Mouse (Mus musculus): ENCODE measurements around the gene Trpc2. TPM values are rescaled to one million over a fixed set of nuclear protein-coding genes. Genes with fewer than 3 reads are reported as not detected.
"Not testable (repeated sequence)": the region's sequence is repeated elsewhere in the genome, so short reads cannot be mapped to it uniquely, and the experiment has no call there.

Gene Trpc2
- under 1 TPM in 1 of 4 experiments, not detected in 3; 0.22 TPM for total RNA-seq (2022)

DNA sequence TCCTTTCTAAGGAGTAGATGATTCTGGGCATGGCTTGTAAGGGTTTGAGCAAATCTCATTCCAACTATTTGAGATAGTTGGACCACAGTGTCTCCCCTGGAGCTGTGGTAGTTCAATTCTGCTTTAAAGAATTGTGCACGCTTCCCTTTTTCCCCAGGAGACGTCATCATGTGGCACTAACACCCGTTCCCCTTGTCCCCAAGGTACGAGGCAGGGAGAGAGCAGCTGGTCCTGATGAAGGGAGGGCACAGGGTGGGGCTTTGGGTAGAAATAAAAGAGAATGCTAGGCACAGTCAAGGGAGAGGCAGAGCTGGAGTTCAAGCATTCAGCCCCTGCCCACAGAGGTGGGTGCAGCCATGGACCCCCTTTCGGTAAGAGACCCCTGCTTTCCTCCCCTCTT is at the start of gene Trpc2:
Gene Trpc2 (plus strand): TSS at position 301 of the 400 bp plus-strand sequence.
- DNase-seq, result no peak

DNA sequence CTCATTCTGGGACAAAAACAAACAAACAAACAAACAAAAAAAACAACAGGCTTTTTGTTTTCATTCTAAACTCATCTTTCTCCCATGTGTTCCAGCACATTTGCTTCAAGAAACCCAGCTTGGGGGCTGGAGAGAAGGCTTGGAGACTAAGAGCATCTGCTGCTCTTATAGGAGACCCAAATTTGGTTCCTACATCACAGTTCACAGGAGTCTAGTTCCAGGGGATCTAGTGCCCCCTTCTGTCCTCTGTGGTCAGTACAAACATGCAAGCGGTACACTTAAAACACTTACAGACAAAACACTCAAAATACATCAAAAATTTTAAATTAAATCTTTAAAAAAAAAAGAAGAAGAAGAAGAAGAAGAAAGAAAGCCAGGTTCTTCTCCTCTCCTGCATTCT is 48.0 kb upstream of the Trpc2 start:
- no peak for DNase-seq

DNA sequence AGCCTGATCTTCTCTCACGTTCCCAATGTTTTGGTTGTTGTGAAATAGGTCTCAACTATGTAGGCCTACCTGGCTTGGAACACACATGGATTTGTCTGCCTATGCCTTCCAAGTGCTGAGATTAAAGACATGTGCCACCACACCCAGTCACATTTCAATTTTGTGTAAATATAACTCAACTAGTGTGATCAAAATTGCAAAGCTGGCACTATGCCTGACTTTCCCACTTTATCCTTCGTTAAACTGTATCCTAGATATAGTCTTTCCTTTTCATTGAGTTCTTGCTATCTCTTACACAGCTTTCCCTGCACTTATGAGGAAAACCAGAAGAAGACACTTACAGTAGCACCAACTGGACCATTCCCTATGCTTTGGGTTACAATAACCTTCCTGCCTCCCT is 47.4 kb upstream of the Trpc2 start:
- no peak for DNase-seq

DNA sequence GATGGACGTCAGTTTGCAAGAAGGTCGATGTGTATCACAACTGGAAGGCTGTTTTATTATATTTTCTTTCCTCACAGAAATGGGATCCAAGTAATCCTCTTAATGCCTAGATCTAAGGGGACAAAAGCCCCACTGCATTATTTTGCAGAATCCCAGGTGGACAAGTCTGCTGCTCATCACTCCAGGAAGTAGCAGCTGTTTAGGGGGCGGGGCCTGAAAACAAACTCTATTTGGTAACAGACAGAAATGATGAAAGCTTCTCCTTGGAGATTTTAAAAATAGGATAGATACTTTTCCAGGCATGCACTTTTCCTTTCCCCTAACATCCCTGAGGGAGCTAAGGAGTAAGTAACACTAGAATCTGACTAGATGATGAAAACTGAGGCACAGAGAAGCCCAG is 45.6 kb upstream of the Trpc2 start:
- DNase-seq, result no peak

DNA sequence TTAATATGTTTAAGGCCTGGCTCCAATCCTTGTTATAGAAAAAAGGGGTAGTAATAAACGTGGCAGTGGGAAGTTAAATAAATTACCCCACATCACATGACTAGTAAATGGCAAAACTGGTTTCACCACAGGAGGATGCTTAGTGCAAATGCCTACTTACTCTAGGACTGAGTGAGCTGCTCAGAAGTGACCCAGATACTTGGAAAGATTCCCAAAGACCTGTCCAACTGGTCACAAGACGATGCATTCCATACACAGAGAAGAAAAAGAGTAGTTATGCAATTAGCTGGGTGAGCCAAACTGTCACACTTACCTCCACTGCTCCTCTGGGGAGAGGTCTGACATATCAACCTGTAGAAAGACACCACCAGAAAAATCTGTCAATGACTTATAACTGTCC is 40.6 kb upstream of the Trpc2 start:
- no peak for DNase-seq

DNA sequence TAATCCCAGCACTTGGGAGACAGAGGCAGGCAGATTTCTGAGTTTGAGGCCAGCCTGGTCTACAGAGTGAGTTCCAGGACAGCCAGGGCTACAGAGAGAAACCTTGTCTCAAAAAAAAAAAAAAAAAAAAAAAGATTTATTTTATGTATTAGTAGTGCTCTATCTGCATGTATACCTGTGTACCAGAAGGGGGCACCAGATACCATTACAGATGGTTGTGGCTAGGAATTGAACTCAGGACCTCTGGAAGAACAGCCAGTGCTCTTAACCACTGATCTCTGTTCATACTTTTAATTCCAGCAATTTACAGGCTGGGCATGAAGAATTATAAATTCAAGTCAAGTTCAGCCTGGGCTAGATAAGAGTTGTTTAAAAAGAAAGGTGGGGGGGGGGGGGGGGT is 34.4 kb upstream of the Trpc2 start:
- not testable (repeated sequence) for DNase-seq

DNA sequence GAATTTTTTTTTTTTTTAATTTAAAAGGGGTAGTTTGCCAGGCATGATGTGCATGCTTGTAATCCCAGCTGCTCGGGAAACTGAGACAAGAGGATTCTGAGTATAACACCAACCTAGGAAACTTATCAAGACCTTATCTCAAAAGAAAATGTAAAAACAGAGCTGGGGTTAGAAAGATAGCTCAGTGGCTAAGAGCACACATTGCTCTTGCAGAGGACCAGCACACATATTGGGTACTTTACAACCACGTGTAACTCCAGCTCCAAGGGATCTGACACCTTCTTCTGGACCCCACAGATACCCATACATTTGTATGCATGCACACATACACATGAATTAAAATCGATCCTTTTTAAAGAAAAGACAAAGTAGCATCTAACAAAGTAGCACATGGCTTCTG is 21.6 kb upstream of the Trpc2 start:
- DNase-seq, result no peak

DNA sequence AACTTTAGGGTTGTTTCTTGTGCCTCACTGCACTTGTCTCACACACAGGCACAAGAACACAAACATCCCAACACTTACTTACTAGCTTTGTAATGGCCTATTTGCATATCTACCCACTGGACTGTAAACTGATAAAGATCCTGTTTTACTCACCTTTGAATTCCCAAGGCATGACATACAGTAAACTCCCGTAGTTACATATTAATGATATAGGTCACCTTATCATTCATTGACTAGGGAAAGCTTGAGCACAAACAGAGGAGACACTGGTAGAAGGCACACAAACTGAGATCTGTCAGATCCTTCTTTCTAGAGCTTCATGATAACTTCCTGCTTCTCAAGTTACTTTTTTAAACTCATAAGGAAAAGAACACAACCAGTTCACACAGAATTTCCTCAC is 20.7 kb upstream of the Trpc2 start:
- DNase-seq, result no peak

DNA sequence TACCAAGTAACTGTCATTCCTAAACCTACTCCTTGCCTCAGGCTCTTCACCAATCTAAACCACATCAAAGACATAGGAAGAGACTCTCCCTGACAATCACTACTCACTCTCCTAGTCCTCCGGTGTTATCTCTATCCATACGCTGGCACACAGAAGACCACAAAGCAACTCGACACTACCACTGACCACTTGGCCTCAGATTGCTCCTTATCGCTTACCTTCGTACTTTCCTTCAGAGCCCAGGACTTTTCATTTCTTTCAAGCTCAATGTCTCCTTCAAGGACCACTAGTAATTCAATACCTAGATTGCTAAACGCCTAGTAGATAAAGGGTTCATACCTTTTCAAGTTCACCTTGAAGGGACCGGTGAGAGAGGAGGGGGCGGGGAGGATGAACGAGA is 19.0 kb upstream of the Trpc2 start:
- DNase-seq, result no peak

DNA sequence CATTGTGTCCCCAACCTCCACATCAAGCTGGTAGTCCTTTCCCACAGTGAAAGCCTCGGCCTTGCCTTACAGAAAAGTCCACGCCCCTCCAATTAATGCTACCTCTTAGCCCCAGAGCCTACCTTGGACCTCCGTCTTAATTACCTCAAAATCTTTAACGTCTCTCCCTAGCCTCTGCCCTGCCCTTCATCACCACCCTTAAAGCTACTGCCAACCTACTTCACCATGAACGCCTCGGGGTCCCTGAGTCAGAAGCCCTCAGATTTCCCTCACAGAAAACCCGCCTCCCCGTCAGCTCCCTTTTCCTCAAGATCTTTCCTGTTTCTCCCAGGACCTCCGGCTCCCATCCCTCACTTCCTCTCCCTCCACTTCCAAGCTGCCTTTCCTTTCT is 18.3 kb upstream of the Trpc2 start:
- DNase-seq, result no peak

DNA sequence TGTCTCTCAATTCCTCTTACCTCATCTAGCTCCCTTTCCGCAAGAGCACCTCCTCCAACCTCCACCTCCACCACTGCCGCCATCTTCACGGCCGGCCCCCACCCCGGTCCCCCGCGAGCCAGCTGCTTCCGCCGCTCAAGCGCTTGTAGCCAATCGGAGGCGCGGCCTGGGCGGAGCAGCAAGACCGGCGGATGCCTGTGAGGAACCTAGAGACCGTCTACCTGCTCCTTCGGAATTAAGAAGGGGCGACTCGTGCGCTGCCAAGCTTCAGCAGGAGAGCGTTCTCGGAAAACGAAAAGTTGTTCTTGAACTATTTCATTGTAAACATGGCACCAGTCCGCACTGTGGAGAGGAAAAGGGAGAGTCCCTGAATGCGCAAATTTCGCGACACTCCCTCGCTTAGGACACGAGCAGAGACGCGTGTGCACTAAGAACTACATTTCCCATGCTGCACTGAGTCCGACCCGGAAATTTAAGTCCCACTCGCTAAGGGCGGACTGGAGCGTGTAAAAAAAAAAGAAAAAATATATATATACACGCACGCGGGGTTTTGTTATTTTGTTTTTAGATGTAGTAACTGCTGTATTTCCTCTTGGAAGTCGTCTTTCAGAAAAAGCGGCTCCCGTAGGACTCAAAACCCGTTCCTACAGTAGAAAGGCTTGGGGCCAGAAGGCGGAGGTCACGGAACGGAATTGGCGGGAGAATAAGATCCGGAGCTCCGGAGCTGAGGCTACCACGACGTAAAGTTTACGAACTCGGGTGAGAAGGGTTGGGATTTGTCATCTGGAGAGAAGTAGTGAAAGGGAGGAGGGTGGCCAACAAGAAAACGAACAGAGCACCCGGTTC is 17.6 kb upstream of the Trpc2 start, which contains the start of the genes Rnf121, Xndc1 and Xntrpc:
Gene Rnf121 (minus strand): TSS at position 424 of the 846 bp plus-strand sequence.
Gene Xndc1 (plus strand): TSS at position 466 of the 846 bp plus-strand sequence.
Gene Xntrpc (plus strand): TSS at position 668 of the 846 bp plus-strand sequence.
- DNase-seq, result peak; percentile 91

DNA sequence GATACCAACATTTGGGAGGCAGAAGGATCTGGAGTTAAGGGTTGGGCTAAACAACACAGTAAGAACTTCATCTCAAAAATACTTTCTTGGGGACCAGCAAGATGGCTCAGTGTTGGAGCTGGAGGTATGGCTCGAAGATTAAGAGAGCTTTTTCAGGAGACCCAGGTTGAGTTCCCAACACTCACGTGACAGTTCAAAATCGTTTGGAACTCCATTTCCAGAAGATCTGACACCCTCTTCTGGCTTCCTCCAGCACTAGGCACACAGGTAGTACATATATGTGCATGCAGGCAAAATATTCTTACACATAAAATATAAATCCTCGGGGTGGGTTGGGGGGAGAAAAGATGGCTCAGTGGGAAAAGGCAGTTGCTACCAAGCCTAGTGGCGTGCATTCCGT is 16.6 kb upstream of the Trpc2 start:
- no peak for DNase-seq

DNA sequence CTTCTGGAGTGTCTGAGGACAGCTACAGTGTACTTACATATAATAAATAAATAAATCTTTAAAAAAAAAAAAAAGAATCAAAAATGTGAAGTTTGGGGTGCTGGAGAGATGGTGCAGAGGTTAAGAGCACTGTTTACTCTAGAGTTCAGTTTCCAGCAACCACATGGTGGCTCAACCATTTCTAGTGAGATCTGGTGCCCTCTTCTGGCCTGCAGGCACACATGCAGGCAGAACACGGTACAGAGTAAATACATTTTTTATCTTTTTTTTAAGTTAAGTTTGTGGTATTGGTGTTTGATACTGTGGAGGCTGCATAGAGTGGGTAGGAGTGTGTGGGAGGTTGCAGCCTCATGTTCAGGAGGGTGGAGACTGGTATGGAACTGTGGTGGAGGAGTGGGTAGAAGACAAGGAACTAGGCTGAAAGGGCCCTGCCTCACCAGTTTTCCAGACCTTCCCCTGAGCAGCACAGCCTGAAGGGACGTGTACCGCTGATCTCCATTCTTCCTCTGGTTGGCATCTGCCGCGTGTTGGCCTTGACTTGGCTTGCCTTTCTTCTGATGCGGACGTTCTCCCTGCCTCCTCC is 6.1 kb upstream of the Trpc2 start:
- DNase-seq, result no peak

DNA sequence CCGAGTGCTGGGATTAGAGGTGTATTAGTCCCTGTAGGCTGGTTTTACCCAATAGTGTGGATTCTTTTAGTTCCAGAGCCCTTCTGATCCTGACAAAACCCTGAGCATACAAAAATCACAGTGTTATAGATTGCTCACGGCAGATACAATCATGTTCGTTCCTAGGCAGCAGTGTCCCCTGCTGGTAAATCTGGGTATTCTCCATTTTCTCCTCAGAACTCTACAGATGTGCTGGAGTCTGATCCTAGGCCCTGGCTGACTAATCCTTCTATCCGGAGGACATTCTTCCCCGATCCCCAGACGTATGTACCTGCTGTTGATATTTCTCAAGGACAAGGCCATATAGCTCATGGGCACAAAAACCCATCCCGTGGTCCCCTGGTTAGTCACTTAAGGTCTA is 4.4 kb upstream of the Trpc2 start:
- DNase-seq, result no peak

DNA sequence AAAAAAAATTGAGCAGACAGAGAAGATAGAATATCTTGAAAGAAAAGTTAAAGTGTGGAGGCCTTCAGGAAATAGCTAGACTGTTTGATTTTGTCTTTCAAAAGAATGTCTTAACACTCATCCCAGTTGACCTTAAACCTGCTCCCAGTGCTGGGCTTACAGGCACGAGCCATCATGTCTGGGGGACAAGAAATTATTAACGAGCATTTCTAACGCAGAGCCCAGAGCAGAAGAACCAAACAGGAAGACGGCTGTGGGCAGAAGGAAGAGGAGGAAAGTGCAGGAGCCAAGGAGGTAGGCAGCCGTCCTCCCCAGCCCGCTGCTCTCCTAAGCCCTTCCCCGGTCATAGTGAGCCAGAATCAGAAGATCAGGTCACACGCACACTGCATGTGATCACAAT is 2.6 kb upstream of the Trpc2 start:
- no peak for DNase-seq

DNA sequence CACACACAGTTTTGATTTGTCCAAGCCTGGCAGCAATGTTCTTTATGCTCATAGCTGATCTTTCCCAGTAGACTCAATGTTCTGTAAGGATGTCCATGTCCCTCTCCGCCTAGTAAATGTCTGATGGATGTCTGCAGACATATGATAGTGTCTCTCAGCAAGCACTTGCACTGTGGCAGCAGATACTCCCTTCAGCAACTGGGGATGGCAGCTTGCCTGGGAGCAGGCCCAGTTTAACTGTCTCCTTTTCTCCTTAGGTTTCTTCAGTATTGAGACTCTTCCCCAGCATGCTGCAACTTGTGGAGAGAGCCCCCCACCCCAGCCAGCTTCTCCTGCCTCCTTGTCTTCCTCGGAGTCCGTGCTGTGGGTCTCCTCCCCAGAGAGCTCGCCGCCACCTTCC is 1.1 kb upstream of the Trpc2 start:
- DNase-seq, result no peak

DNA sequence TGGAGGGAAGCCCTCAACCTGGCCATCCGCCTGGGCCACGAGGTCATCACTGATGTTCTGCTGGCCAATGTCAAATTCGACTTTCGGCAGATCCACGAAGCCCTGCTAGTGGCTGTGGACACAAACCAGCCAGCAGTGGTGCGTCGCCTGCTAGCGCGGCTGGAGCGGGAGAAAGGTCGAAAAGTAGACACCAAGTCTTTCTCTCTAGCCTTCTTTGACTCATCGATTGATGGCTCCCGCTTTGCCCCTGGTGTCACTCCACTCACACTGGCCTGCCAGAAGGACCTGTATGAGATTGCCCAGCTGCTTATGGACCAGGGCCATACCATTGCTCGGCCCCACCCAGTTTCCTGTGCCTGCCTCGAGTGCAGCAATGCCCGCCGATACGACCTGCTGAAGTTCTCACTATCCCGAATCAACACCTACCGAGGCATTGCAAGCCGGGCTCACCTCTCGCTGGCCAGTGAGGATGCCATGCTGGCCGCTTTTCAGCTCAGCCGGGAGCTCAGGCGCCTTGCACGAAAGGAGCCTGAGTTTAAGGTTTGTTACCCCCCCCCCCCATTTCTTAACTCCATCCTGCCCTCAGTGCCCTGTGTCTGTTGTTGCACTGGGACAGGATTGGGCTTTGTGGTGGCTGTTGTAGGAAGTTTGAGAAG is 1.3 kb downstream of the Trpc2 start:
- DNase-seq, result no peak

DNA sequence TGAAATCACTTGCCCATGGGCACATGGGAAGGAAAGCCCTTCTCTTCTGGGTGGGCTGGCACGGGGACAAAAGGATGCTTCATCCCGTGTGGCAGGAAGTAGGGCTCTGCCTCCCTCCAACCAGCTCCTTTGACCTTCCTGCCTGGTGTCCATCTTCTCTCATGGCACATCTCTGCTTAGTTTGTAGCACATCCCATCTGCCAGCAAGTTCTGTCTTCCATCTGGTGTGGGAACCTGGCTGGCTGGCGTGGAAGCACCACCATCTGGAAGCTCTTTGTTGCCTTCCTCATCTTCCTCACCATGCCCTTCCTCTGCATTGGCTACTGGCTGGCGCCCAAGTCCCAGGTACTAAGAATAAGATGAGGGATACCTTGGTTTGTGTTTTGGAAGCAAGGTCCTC is 4.4 kb downstream of the Trpc2 start:
- DNase-seq, result no peak

DNA sequence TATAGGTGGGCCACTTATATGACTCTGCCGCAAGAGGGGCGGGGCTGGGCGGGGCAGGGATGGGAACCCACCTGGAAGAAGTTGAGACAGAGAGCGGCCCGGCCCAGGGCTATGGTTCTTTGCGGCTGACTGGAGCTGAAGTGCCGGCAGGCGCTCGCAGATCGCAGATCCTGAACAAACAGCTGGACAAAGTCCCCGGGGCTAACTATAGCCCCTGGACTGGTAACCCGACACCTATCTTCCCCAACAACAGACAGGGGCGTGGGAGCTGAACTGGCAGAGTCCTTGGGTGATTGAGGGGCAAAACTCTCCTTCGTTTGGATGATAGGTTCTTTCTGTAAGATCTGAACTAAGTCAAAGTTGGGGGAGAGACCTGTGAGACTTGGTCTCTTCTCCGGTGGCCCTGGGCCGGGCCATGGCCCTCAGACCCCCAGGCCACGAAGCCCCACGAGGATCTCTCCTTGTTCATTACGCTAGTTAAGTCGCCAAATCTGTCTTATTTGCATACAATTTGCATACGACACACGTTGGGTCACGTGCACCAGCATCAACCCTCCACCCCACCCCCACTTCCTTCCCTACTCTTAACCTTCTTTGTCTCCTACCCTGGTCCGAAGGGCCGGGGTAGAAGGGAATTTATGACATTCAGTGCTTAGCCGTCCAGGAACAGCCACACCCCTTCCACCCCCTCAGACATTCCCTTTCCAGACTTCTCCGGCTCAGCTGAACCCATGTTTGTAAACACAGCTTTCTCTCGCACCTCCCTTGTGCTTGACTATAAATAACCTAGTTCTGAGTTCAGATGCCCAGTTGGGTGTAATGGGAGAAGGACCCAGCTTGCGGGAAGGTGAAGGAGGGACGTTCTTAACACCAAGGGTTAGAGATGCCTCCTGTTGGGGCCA is 17.1 kb downstream of the Trpc2 start:
- no peak for DNase-seq

DNA sequence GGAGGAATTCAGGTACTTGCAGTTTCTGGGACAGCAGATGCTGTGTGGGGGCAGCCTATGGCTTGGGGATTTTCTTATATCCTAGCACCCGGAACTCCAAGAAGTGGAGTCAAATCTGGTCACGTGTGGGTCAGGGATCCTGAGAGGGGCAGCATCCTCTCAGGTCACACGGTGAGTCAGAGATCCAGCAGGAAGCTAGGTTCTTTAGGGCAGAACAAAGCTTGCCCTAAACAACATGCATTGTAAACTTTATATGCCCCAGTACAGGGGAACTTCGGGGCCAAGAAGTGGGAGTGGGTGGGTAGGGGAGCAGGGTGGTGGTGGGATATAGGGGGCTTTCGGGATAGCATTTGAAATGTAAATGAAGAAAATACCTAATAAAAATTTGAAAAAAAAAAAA is 18.0 kb downstream of the Trpc2 start:
- no peak for DNase-seq

DNA sequence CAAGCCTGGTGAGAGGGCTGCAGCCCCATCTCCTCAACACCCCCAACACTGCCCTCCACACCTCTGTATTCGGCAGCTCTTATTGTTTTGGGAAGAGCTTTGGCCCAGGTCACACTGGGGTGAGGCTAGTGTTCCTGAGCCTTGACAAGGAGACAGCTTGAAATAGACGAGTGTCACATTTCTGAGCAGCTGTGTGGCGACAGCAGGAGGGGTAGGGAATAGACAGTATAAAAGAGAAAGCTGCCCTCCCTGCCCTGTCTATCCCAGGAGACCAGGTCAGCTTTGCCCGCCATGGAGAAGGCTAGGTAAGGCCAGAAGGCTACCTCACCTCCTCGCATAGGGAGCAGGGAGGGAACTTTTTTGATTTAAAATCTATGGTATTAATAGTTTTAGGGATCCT is 18.6 kb downstream of the Trpc2 start, which contains the start of gene Art1:
Gene Art1 (plus strand): TSS at position 257 of the 400 bp plus-strand sequence.
- DNase-seq, result no peak

DNA sequence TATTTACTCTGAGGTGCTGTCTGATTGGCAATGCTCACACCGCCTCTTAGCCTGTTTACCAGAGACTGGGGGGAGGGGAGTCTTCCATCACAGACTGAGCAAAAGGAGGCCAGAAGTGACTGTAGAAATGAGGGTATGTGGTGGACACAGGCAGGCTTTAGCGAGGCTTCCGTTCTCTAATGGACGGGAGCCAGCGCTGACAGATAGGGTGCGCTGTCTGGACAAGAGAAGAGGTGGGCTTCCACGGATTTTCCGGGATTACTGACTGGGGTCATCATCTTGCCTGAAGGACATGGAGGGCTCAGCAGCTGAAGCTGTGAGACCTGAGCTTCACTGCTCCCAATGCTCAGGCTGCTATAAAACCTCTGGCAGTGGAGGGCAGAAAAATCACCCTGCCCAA is 19.3 kb downstream of the Trpc2 start:
- DNase-seq, result no peak
